Mouse (Mus musculus) testis, adult 2 months (tissue): ENCODE data around the gene Pde11a.

ENCODE experiments used
- CTCF ChIP-seq: fragments of 200-500 bp; IDR thresholded peaks from 2 replicates; pipeline ENCODE4 v1.5.1; 2012; ENCODE audit warnings: low read depth, mild to moderate bottlenecking, inconsistent platforms, low read length, moderate library complexity; ENCODE audit not compliant: control insufficient read depth, insufficient read depth, insufficient replicate concordance
- POLR2A ChIP-seq: fragments of 200-500 bp; IDR thresholded peaks from 2 replicates; pipeline ENCODE4 v1.6.1; 2012; ENCODE audit warnings: low read depth, mild to moderate bottlenecking, inconsistent platforms, low read length, moderate library complexity; ENCODE audit not compliant: control insufficient read depth

DNA sequence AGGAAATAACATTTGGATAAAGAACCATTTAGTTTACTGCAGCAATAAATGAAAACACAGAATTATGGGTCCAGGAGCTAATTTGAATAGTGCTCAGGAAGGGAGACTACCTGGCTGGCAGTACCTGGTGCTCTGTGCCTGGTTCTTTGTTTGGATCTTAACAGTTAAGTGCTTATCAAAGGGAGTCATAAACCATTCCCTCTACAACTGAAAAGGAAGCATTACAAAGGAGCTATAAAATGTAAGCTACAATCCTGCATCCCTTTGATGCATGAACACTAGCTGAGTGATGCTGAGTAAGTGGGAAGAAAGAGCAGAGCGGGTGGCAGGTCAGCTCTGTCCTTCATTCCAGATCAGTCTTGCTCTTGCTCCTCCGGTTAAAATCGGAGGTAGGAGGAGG, 258.0 kb downstream of the Pde11a start:
- no peak for TF ChIP-seq POLR2A
- TF ChIP-seq CTCF = no peak
